Mouse (Mus musculus) neural tube, embryonic 15.5 days (tissue): ENCODE results near the gene Ddx54. TPM values are rescaled to one million over a fixed set of nuclear protein-coding genes. Genes with fewer than 3 reads are reported as not detected.
A peak's percentile ranks its signal among the peaks of the same experiment; 100 is the strongest.

Experiments used
- ATAC-seq: fragments of 200-750 bp; cut with Nextera tagmentation; 2 replicates; pipeline ENCODE4 v1.8.0; 2017; ENCODE audit warnings: mild to moderate bottlenecking, moderate TSS enrichment, moderate library complexity; ENCODE audit not compliant: low FRiP score
- H3K27ac ChIP-seq: fragments of 300-500 bp; sonication (generic); replicated peaks from 2 replicates; pipeline ENCODE4 v1.5.1; 2015; ENCODE audit warnings: mild to moderate bottlenecking, inconsistent platforms
- H3K27me3 ChIP-seq: fragments of 300-500 bp; sonication (generic); replicated peaks from 2 replicates; pipeline ENCODE4 v1.6.1; 2015; ENCODE audit warnings: inconsistent platforms
- H3K36me3 ChIP-seq: fragments of 300-500 bp; sonication (generic); 2 replicates; pipeline ENCODE4 v1.6.1; 2015; ENCODE audit warnings: inconsistent platforms
- H3K4me1 ChIP-seq: fragments of 300-500 bp; sonication (generic); 2 replicates; pipeline ENCODE4 v1.6.1; 2015; ENCODE audit warnings: inconsistent platforms
- H3K4me2 ChIP-seq: fragments of 300-500 bp; sonication (generic); 2 replicates; pipeline ENCODE4 v1.6.1; 2015; ENCODE audit warnings: inconsistent platforms, mild to moderate bottlenecking, moderate library complexity
- H3K4me3 ChIP-seq: fragments of 300-500 bp; sonication (generic); replicated peaks from 2 replicates; pipeline ENCODE4 v1.5.1; 2015; ENCODE audit warnings: mild to moderate bottlenecking, inconsistent platforms
- H3K9ac ChIP-seq: fragments of 300-500 bp; sonication (generic); replicated peaks from 2 replicates; pipeline ENCODE4 v1.6.1; 2015; ENCODE audit warnings: mild to moderate bottlenecking, inconsistent platforms
- H3K9me3 ChIP-seq: fragments of 300-500 bp; sonication (generic); replicated peaks from 2 replicates; pipeline ENCODE4 v1.6.1; 2016; ENCODE audit warnings: inconsistent platforms
- WGBS: fragments of 180-500 bp; shearing (Covaris S2); methylation state at CpG from one replicate; pipeline ENCODE4 v1.1.7; 2015; ENCODE audit warnings: mixed read lengths; 5-methylcytosine and 5-hydroxymethylcytosine counted together
- polyA plus RNA-seq: library from polyadenylated mRNA; unstranded; fragments of >200 nt; fragmentation: Nextera tagmentation; extraction: Ambion mirVana; gene quantifications from 2 replicates; pipeline ENCODE4 v1.2.1, GENCODE M21; 2015

Ddx54 gene
- polyA plus RNA-seq, 1 experiment from 2014 or later: 35.7 TPM

DNA sequence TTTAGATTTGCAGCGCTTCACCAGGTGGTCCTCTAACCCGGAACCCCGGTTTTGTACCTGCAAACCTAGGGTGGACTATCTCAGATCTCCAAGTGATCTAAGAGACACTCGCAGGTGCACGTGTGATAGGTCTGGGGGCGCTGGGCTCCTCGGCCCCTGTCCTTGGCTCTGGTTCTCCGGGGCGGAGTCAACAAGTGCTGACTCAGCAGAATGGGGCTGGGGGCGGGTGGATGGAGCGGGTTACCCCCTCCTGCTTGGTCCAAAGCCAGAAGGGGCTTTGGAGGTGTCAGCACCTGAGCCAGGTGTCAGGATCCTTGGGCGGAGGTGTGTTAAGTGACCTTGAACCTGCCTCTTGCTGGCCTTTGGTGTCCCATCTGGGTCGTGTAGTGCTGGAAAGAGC lies 37.4 kb downstream of the Ddx54 start:
- no peaks in the 10 kb centered on the region for H3K36me3 ChIP-seq
- no peak overlapping the region for H3K4me3 ChIP-seq
- WGBS: 24% methylated on average over 13 of the region's 13 CpGs
- H3K9ac ChIP-seq: no peak overlapping the region
- H3K27me3 ChIP-seq: peaks cover 57% of the 10 kb centered on the region
- peaks cover 16% of the 10 kb centered on the region for H3K4me1 ChIP-seq
- H3K27ac ChIP-seq: no peak overlapping the region
- ATAC-seq: no peak
- H3K4me2 ChIP-seq: no peak overlapping the region
- H3K9me3 ChIP-seq: no peaks in the 10 kb centered on the region

DNA sequence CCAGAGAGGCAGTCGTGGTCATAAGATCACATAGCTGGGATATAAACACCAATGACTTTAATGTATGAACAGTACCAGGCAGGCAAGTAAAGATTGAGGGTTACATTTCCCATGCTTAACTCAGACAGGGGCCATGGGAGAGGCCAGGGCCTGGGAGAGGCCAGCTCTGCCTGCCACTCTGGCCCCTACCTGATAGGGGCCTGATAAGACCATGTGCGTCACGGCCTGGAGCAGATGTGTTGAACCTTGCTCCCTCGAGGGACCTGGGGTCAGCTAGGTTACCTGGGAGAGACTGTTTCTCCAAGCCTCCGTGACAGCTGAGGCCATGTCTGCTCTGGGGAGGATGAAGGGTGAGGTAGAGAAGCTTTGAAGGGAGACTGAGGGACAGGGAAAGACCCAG lies 38.7 kb downstream of the Ddx54 start:
- H3K9ac ChIP-seq: no peak overlapping the region
- 83% methylated on average over 5 of the region's 5 CpGs for WGBS
- H3K9me3 ChIP-seq: no peaks in the 10 kb centered on the region
- peaks cover 54% of the 10 kb centered on the region for H3K27me3 ChIP-seq
- no peak for ATAC-seq
- no peak overlapping the region for H3K4me2 ChIP-seq
- peaks cover 16% of the 10 kb centered on the region for H3K4me1 ChIP-seq
- no peak overlapping the region for H3K27ac ChIP-seq
- no peaks in the 10 kb centered on the region for H3K36me3 ChIP-seq
- H3K4me3 ChIP-seq: no peak overlapping the region

- Histone ChIP-seq H3K36me3 (no peaks in the 10 kb centered on the region), H3K4me1 (peaks cover 15% of the 10 kb centered on the region), H3K9ac (no peak overlapping the region), H3K27me3 (peaks cover 39% of the 10 kb centered on the region), H3K9me3 (no peaks in the 10 kb centered on the region), H3K4me3 (no peak overlapping the region), H3K4me2 (no peak overlapping the region), H3K27ac (no peak overlapping the region)
- WGBS: 87% methylated on average over 28 of the region's 28 CpGs
- ATAC-seq: no peak
These were observed 40.6 kb downstream of the Ddx54 start for GRCm38 (mm10) chr5:120652915-120653701.

DNA sequence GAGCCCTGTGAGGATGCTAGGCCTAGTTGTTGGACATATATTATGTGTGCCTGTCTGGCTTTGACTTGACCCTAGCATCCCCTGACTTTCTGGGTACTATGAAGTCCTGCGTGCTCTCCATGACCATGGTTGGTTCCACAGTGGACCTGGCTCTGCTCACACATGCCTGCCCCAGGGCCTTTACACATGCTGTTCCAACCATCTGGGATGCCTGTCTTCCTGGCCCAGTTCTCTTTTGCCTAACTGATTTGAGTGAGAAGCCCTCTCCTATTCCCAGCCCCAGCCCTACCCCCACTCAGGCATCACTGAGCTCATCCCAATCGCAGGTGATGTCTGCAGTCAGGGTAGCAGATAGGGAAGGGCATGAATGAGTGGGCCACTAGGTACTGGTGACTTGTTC lies 41.3 kb downstream of the Ddx54 start:
- H3K4me2 ChIP-seq: no peak overlapping the region
- H3K36me3 ChIP-seq: no peaks in the 10 kb centered on the region
- H3K27ac ChIP-seq: no peak overlapping the region
- H3K4me3 ChIP-seq: no peak overlapping the region
- 90% methylated on average over 2 of the region's 2 CpGs for WGBS
- no peak overlapping the region for H3K9ac ChIP-seq
- H3K27me3 ChIP-seq: peaks cover 31% of the 10 kb centered on the region
- H3K4me1 ChIP-seq: peaks cover 7% of the 10 kb centered on the region
- no peak for ATAC-seq
- no peaks in the 10 kb centered on the region for H3K9me3 ChIP-seq

DNA sequence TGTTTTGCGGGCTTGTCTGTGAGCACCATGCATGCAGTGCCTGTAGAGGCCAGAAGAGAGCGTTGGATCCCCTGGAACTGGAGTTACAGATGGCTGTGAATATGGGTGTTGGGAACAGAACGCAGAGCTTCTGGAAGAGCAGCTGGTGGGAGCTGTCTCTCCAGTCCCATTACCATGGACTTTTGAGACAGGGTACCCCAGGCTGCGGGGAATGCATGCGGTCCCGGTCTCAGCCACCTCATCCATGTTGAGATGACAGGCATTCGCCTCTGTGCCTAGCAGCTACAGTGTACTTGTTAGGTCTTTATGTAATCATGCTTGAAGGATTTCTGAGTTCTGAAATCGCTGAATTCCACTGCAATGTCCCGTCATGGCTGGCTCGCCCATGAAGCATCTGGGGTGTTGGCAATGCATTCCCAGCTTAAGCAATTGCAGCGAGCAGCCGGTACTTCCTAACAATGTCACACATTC lies 43.8 kb downstream of the Ddx54 start:
- ATAC-seq: no peak
- no peak overlapping the region for H3K4me2 ChIP-seq
- no peaks in the 10 kb centered on the region for H3K9me3 ChIP-seq
- H3K9ac ChIP-seq: no peak overlapping the region
- 81% methylated on average over 12 of the region's 12 CpGs for WGBS
- peaks cover 6% of the 10 kb centered on the region for H3K4me1 ChIP-seq
- no peak overlapping the region for H3K27ac ChIP-seq
- H3K4me3 ChIP-seq: no peak overlapping the region
- H3K27me3 ChIP-seq: 0 out of 2 replicates have a peak, but pooled peaks cover 8% of the 10 kb centered on the region
- H3K36me3 ChIP-seq: no peaks in the 10 kb centered on the region

DNA sequence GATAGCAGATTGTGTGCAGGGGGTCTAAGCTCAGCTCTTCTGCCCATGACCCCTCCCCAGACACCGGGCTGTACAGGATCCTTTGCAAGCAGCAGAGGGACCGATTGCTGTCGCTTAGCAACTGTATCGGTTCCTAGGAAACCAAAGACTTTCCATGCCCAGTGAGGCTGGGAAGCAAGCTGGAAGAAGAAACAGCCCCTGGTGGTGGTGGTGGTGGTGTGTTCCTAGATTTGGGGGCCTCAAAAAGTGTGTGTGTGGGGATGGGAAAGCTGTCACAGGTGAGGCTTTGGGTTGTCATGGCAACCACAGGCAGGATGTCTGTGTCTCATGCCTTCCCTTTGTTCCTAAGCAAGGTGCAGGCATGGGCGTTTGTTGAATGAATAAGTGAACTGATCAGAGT lies 48.3 kb downstream of the Ddx54 start:
- Histone ChIP-seq H3K9ac (no peak overlapping the region), H3K27me3 (0 out of 2 replicates have a peak, but pooled peaks cover 6% of the 10 kb centered on the region), H3K9me3 (no peaks in the 10 kb centered on the region), H3K4me2 (no peak overlapping the region), H3K36me3 (no peaks in the 10 kb centered on the region), H3K4me1 (peaks cover 6% of the 10 kb centered on the region), H3K27ac (peak overlapping the region; percentile 58), H3K4me3 (no peak overlapping the region)
- 31% methylated on average over 5 of the region's 5 CpGs for WGBS
- ATAC-seq: peak; percentile 53; the same call in 1 of the 2 replicates

DNA sequence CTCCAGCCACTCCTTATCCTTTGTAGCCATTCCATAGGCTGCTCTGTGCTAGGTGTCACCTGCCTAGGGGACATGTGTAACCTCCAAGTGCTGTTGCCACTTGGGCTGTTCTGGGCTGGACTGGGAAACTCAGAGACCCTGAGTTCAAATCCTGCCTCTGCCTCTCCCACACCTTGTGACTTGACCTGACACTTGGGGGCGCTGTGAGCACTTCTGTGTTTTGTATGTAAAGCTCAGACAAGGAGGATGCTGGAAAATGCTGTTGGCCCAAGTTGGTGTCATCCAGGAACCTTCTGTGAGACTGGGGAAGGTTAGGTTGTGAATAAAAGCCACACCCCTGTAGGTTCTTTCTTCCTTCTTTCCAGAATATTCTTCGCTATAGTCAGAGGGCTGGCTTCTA lies 52.3 kb downstream of the Ddx54 start:
- 61% methylated on average over 2 of the region's 2 CpGs for WGBS
- Histone ChIP-seq H3K4me3 (no peak overlapping the region), H3K36me3 (no peaks in the 10 kb centered on the region), H3K4me2 (no peak overlapping the region), H3K27ac (no peak overlapping the region), H3K4me1 (peaks cover 6% of the 10 kb centered on the region), H3K9ac (no peak overlapping the region), H3K9me3 (no peaks in the 10 kb centered on the region), H3K27me3 (peaks cover 15% of the 10 kb centered on the region; the same call in 1 of the 2 replicates)
- no peak for ATAC-seq

- 76% methylated on average over 7 of the region's 7 CpGs for WGBS
- peaks cover 12% of the 10 kb centered on the region; the same call in 1 of the 2 replicates for H3K27me3 ChIP-seq
- H3K27ac ChIP-seq: no peak overlapping the region
- no peaks in the 10 kb centered on the region for H3K36me3 ChIP-seq
- no peak for ATAC-seq
- H3K9ac ChIP-seq: no peak overlapping the region
- H3K4me3 ChIP-seq: no peak overlapping the region
- no peaks in the 10 kb centered on the region for H3K9me3 ChIP-seq
- H3K4me2 ChIP-seq: no peak overlapping the region
- H3K4me1 ChIP-seq: no peaks in the 10 kb centered on the region
These were observed 56.2 kb downstream of the Ddx54 start for GRCm38 (mm10) chr5:120668761-120669160.

GRCm38 (mm10) chr5:120670132-120670531 lies 57.6 kb downstream of the Ddx54 start:
- ATAC-seq: no peak
- Histone ChIP-seq H3K9me3 (no peaks in the 10 kb centered on the region), H3K4me1 (no peaks in the 10 kb centered on the region), H3K27ac (no peak overlapping the region), H3K27me3 (peaks cover 12% of the 10 kb centered on the region; the same call in 1 of the 2 replicates), H3K4me2 (no peak overlapping the region), H3K9ac (no peak overlapping the region), H3K36me3 (no peaks in the 10 kb centered on the region), H3K4me3 (no peak overlapping the region)
- 86% methylated on average over 7 of the region's 7 CpGs for WGBS

DNA sequence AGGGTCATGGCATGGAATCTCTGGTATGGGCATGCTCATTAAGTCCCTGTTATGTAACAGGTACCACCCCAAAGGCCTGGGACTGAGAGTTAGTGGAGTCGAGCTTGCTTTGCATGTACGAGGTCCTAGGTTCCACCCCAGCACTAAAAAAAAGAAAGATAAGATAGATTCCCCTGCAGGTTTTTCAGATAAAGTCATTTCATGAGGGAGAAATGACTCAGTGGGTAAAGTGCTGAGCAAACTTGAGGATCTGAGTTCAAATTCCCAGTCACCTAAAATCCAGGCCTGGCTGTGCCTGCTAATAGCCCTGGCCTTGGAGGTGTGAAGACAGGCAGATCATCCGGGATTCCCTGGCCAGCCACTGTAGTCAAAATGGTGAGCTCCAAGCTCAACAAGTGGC lies 59.3 kb downstream of the Ddx54 start:
- no peaks in the 10 kb centered on the region for H3K9me3 ChIP-seq
- WGBS: 93% methylated on average over 3 of the region's 3 CpGs
- no peak overlapping the region for H3K9ac ChIP-seq
- ATAC-seq: no peak
- H3K4me2 ChIP-seq: no peak overlapping the region
- H3K36me3 ChIP-seq: no peaks in the 10 kb centered on the region
- H3K27me3 ChIP-seq: peaks cover 4% of the 10 kb centered on the region; the same call in 1 of the 2 replicates
- no peak overlapping the region for H3K27ac ChIP-seq
- no peak overlapping the region for H3K4me3 ChIP-seq
- H3K4me1 ChIP-seq: no peaks in the 10 kb centered on the region

GRCm38 (mm10) chr5:120673626-120674025 lies 61.1 kb downstream of the Ddx54 start:
- Histone ChIP-seq H3K4me2 (no peak overlapping the region), H3K4me1 (no peaks in the 10 kb centered on the region), H3K9ac (no peak overlapping the region), H3K36me3 (no peaks in the 10 kb centered on the region), H3K4me3 (no peak overlapping the region), H3K9me3 (no peaks in the 10 kb centered on the region), H3K27ac (no peak overlapping the region), H3K27me3 (peaks cover 3% of the 10 kb centered on the region; the same call in 1 of the 2 replicates)
- no peak for ATAC-seq
- 15% methylated on average over 12 of the region's 12 CpGs for WGBS
